Mouse (Mus musculus) left cerebral cortex, adult 9 months (tissue): Measurements from ENCODE around the gene Tmem274.

ENCODE experiments used
- DNase-seq, 2 experiments: peaks; one replicate each; pipeline ENCODE4 v3.0.0; 2022; ENCODE audit warnings: low spot score in 2 of 2

The Tmem274 gene

DNA sequence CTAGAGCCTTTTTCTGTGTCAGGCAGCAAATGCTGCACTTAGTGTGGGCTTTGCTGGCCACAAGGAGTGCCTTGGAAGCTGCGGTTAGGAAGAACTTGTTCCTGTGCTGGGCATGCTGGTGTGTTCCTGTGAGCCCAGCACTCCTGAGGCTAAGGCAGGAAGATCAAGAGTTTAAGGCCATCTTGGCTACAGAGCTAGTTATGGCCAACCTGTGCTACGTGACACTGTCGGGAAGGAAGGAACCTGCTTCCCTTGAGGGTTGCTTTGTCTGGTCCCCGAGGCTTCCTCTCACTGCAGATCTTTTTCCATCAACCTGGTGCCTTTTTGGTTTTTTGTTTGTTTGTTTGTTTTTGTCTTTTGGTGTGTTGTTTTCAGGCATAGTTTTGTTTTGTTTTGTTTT lies 48.0 kb downstream of the Tmem274 start:
- DNase-seq: no peak

DNA sequence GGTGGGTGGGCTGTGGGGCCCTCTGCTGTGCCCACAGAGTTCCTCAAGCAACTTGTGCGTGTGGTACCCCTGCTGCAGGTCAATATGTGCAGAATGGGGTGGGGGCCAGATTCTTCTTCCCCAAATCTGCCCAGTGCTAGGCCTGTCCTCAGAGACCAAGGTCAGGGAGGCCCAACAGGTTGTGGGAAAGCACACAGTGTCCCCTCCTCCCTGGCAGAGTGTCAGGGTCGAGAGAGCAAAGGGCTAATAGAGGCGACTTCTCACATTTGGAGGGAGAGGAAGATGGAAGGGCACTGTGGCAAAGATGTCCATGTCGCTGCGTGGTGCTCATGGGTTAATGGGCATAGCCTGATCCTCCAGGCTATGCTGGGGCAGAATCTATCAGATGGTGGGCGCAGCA lies 48.6 kb downstream of the Tmem274 start:
- DNase-seq: no peak

DNA sequence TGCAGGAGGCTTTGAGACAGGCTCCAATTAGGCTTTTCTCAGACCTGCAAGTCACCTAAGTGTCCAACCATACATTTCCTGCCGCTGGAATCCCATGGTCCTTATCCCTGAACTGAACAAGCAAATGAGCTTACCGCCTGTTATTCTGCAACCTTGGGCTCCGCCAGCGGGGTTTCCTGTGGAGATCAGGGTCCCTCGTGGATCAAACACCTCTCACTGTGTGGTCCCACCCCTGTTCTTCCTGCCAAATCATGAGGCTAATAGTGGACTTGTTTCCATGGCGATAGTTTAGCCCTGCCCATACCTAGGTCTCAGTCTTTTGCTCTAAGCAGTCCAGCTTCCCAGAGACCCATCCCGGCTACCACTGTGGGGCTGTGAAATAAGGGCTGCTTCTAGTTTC lies 49.2 kb downstream of the Tmem274 start:
- no peak for DNase-seq

DNA sequence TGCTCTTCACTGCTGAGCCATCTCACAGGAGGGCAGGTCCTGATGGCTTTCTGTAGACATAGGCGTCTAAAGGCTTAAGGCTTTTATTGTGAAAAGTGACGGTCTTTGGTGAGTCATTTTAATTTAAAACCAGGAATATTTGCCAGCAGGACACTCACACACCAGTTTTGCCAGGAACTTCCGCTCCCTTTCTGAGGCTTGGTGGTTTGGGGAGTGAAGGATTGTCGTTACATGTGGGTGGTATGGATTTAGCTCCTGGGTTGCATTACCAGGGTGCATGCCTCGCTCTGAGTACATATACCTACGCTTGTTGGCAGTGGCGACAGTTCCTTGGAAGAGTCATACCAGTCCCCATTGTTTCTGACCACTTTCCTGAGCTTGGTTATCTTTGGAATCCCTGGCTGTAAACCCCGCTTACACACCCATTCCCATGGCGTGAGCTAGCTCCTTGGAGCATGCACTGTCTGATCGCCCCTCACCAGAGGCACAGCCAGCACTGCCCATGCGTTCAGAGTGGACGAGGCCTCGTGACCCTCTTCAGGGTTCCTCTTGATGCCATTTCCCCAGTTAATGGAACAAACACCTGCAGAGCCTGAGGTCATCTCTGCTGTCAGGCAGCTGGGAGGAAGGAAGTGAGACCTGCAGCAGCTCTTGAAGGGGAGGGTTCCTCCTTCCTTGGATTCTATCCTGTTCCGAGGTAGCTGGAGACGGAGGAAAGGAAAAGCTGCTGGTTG lies 50.6 kb downstream of the Tmem274 start:
- no peak for DNase-seq

DNA sequence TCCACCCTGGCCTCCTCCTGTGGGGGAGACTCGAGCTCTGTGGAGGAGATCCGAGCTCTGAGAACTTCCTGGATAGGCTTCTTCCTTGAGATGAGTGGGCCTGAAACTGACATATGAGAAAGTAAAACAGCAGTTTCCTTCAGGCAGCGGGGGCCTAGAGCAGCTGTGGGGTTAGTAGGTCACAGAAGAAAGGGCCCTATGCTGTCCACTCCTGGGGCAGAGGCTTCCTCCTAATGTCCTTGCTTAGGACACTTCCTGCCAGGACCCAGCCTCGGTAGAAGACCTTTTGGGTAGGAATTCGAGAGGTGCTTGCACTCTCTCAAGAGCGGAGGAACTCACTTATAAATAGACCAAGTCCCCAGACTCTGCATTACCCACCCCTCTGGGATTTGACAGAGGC lies 52.5 kb downstream of the Tmem274 start:
- DNase-seq: no peak
